Mouse (Mus musculus): ENCODE measurements at regions not wholly inside any gene's neighbourhood (a gene's known extent, or its start where the extent isn't known, plus 50 kb on each side); places are given as distances from the start of the nearest gene placed in this dataset.
A peak's percentile ranks its signal among the peaks of the same experiment; 100 is the strongest.

GRCm38 (mm10) chrX:167103501-167104246 is 105.4 kb downstream of the Tmsb4x start:
- Histone ChIP-seq H3K27ac (ENCODE audit: low read length) (no peak overlapping the region), H3K4me1 (ENCODE audit: insufficient read depth, low read depth, low read length) (no peaks in the 10 kb centered on the region), H3K4me3 (ENCODE audit: low read depth, low read length) (no peak overlapping the region), H3K9ac (replicated peaks; ENCODE audit: low read depth) (no peak overlapping the region), H3K36me3 (ENCODE audit: insufficient read depth, low read length) (no peaks in the 10 kb centered on the region), H3K27me3 (replicated peaks; ENCODE audit: insufficient read depth, low read length) (no peaks in the 10 kb centered on the region), H3K9me3 (ENCODE audit: low read length) (no peaks in the 10 kb centered on the region), H3K4me2 (replicated peaks; ENCODE audit: low read depth, low read length) (no peak overlapping the region)
- peak; percentile 60 for ATAC-seq
- TF ChIP-seq CTCF (IDR thresholded peaks at IDR 0.05) (no peak), EP300 (IDR thresholded peaks at IDR 0.05) (peak; percentile 48; the same call in 1 of the 2 replicates)
- peak; percentile 52 for DNase-seq (ENCODE audit: low spot score)
- WGBS: 24% methylated on average over 12 of the region's 12 CpGs

GRCm38 (mm10) chrX:167101929-167102328 is 107.2 kb downstream of the Tmsb4x start:
- 35% methylated on average over 2 of the region's 2 CpGs for WGBS
- Histone ChIP-seq H3K4me2 (replicated peaks; ENCODE audit: low read depth, low read length) (no peak overlapping the region), H3K27me3 (replicated peaks; ENCODE audit: insufficient read depth, low read length) (no peaks in the 10 kb centered on the region), H3K9ac (replicated peaks; ENCODE audit: low read depth) (no peak overlapping the region), H3K4me1 (ENCODE audit: insufficient read depth, low read depth, low read length) (no peaks in the 10 kb centered on the region), H3K27ac (ENCODE audit: low read length) (no peak overlapping the region), H3K4me3 (ENCODE audit: low read depth, low read length) (no peak overlapping the region), H3K36me3 (ENCODE audit: insufficient read depth, low read length) (no peaks in the 10 kb centered on the region), H3K9me3 (ENCODE audit: low read length) (no peaks in the 10 kb centered on the region)
- no peak for ATAC-seq
- no peak for TF ChIP-seq EP300 (IDR thresholded peaks at IDR 0.05)
- no peak for TF ChIP-seq CTCF (IDR thresholded peaks at IDR 0.05)
- no peak for DNase-seq (ENCODE audit: low spot score)

- Histone ChIP-seq H3K9me3 (ENCODE audit: low read length) (no peaks in the 10 kb centered on the region), H3K27ac (ENCODE audit: low read length) (peak overlapping the region; percentile 51; the same call in 1 of the 2 replicates), H3K4me3 (ENCODE audit: low read depth, low read length) (no peak overlapping the region), H3K36me3 (ENCODE audit: insufficient read depth, low read length) (no peaks in the 10 kb centered on the region), H3K9ac (replicated peaks; ENCODE audit: low read depth) (no peak overlapping the region), H3K27me3 (replicated peaks; ENCODE audit: insufficient read depth, low read length) (no peaks in the 10 kb centered on the region), H3K4me1 (ENCODE audit: insufficient read depth, low read depth, low read length) (no peaks in the 10 kb centered on the region), H3K4me2 (replicated peaks; ENCODE audit: low read depth, low read length) (no peak overlapping the region)
- ATAC-seq (peak; percentile 87), DNase-seq (ENCODE audit: low spot score) (peak; percentile 67)
- WGBS: 42% methylated on average over 6 of the region's 6 CpGs
- TF ChIP-seq CTCF (IDR thresholded peaks at IDR 0.05) (no peak), EP300 (IDR thresholded peaks at IDR 0.05) (peak; percentile 69; the same call in 1 of the 2 replicates)
Measured at GRCm38 (mm10) chrX:167099411-167099810, 109.7 kb downstream of the Tmsb4x start.

GRCm38 (mm10) chrX:167098914-167099313 is 110.2 kb downstream of the Tmsb4x start:
- Histone ChIP-seq H3K27ac (ENCODE audit: low read length) (peak overlapping the region; percentile 20; the same call in 1 of the 2 replicates), H3K27me3 (replicated peaks; ENCODE audit: insufficient read depth, low read length) (no peaks in the 10 kb centered on the region), H3K9ac (replicated peaks; ENCODE audit: low read depth) (no peak overlapping the region), H3K9me3 (ENCODE audit: low read length) (no peaks in the 10 kb centered on the region), H3K4me3 (ENCODE audit: low read depth, low read length) (no peak overlapping the region), H3K4me2 (replicated peaks; ENCODE audit: low read depth, low read length) (no peak overlapping the region), H3K36me3 (ENCODE audit: insufficient read depth, low read length) (no peaks in the 10 kb centered on the region), H3K4me1 (ENCODE audit: insufficient read depth, low read depth, low read length) (no peaks in the 10 kb centered on the region)
- no peak for ATAC-seq
- no peak for DNase-seq (ENCODE audit: low spot score)
- WGBS: 54% methylated on average over 3 of the region's 3 CpGs
- TF ChIP-seq EP300 (IDR thresholded peaks at IDR 0.05) (no peak), CTCF (IDR thresholded peaks at IDR 0.05) (no peak)

- Histone ChIP-seq H3K4me1 (ENCODE audit: insufficient read depth, low read depth, low read length) (no peaks in the 10 kb centered on the region), H3K27ac (ENCODE audit: low read length) (no peak overlapping the region), H3K27me3 (replicated peaks; ENCODE audit: insufficient read depth, low read length) (no peaks in the 10 kb centered on the region), H3K36me3 (ENCODE audit: insufficient read depth, low read length) (no peaks in the 10 kb centered on the region), H3K9me3 (ENCODE audit: low read length) (no peaks in the 10 kb centered on the region), H3K4me2 (replicated peaks; ENCODE audit: low read depth, low read length) (no peak overlapping the region), H3K4me3 (ENCODE audit: low read depth, low read length) (no peak overlapping the region), H3K9ac (replicated peaks; ENCODE audit: low read depth) (no peak overlapping the region)
- DNase-seq (ENCODE audit: low spot score) (peak; percentile 65), ATAC-seq (peak; percentile 92)
- 35% methylated on average over 1 of the region's 1 CpGs for whole genome bisulfite sequencing
- TF ChIP-seq CTCF (IDR thresholded peaks at IDR 0.05) (no peak), EP300 (IDR thresholded peaks at IDR 0.05) (peak; percentile 39; the same call in 1 of the 2 replicates)
Measured at GRCm38 (mm10) chrX:167091841-167092240, 117.3 kb downstream of the Tmsb4x start.

DNA sequence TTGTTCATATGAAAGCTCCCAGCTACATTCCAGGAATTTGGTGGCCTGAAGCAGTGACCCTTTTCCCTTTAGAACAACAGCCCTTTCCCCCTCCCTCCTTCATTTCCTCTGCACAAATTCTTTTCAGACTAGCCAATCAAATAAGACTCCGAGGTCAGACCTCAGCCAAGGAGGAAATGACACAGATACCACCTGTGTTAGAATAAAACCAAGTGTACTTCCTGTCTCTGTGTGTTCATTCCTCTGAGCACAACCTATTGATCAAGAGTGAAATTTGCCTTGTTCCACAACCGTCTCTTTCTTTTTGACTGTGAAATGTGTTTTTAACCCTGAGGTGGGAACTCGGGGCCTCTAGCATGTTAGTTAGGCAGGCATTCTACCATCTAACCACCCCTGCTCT is 120.2 kb downstream of the Tmsb4x start:
- Histone ChIP-seq H3K4me3 (ENCODE audit: low read depth, low read length) (no peak overlapping the region), H3K4me1 (ENCODE audit: insufficient read depth, low read depth, low read length) (no peaks in the 10 kb centered on the region), H3K27ac (ENCODE audit: low read length) (no peak overlapping the region), H3K27me3 (replicated peaks; ENCODE audit: insufficient read depth, low read length) (no peaks in the 10 kb centered on the region), H3K36me3 (ENCODE audit: insufficient read depth, low read length) (no peaks in the 10 kb centered on the region), H3K4me2 (replicated peaks; ENCODE audit: low read depth, low read length) (no peak overlapping the region), H3K9me3 (ENCODE audit: low read length) (no peaks in the 10 kb centered on the region), H3K9ac (replicated peaks; ENCODE audit: low read depth) (no peak overlapping the region)
- WGBS: 49% methylated on average over 3 of the region's 3 CpGs
- no peak for TF ChIP-seq EP300 (IDR thresholded peaks at IDR 0.05)
- TF ChIP-seq CTCF (IDR thresholded peaks at IDR 0.05): no peak
- peak; percentile 16 for DNase-seq (ENCODE audit: low spot score)
- ATAC-seq: no peak; the same call in 1 of the 2 replicates
